Mouse (Mus musculus): ENCODE results near the gene Zfp758.
"Not testable (repeated sequence)": the region's sequence is repeated elsewhere in the genome, so short reads cannot be mapped to it uniquely, and the experiment has no call there.

Gene Zfp758

DNA sequence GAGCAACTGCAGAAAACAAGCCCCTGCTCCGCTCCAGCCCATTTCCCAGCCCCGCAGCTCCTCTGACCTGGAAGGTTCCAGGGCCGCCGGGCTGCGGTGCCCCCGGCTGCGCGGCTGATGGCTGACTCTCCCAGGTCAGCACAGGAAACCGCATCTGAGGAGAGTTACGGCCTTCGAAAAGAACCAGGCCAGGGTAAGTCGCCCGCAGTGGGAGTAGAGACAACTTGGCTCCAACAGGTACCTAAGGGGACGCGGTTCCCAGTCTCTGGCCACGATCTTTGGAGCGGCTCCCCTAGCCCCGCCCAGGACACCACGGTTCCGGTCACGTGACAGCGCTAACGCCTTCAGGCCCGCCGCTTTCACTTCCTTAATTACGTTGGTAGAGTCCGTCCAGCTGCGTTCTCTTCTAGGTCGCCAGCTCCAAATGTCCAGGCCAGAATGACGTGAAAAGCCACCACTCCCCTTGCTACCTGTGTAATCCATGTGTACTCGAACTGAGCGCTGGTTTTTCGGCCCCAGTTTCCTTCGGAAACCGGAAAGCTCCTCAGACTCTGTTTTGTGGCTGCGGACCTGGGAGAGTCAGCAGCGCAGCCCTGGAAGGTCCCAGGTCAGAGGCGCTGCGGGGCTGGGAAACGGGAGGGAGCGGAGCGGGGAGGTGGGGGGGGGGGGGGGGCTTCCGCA is at the start of gene Zfp758, which contains the start of gene Zfp944:
Zfp758 (plus strand) TSS at position 353 of the 681 bp plus-strand sequence.
Zfp944 (minus strand) TSS at position 300 of the 681 bp plus-strand sequence.
- DNase-seq, result peak; percentile 57 to 72

DNA sequence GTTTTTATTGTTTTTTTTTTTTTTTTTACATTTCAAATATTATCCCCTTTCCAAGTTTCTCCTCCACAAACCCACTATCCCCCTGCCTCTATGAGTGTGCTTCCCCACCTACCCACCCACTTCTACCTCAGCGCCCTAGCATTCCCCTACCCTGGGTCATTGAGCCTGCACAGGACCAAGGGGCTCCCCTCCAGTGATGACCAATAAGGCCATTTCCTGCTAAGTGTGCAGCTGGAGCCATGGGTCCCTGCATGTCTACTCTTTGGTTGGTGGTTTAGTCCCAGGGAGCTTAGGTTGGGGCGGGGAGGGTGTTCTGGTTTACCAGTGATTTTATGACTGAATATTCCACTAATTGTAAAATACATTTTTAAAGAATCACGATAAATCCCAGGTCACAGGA is 47.0 kb upstream of the Zfp758 start:
- DNase-seq, result peak in 1 of 2 experiments; percentile 2

DNA sequence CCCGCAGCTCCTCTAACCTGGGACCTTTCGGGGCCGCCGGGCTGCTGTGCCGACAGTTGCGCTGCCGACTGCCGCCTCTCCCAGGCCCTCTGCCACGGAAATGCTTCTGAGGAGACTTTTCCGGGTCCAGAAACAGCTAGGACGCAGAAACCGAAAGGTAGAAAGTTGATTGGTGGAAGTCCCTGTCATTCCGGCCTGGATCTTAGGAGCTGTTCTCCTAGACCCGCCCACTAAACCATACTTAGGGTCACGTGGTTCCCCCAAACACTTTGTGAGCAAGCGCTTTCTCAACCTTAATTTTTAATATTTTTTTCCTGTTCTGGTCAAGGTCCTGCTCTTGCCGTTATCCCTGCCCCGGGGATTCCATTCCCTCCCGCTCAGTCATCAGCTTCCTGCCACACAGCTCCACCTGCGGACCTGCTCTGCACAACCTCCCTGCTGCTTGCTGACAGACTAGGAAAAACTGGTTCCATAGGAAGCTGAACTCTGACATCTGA is 46.5 kb upstream of the Zfp758 start, which contains the start of gene CT030661.1:
CT030661.1 (minus strand) TSS at position 108 of the 497 bp plus-strand sequence.
- DNase-seq, result peak; percentile 84 to 92

DNA sequence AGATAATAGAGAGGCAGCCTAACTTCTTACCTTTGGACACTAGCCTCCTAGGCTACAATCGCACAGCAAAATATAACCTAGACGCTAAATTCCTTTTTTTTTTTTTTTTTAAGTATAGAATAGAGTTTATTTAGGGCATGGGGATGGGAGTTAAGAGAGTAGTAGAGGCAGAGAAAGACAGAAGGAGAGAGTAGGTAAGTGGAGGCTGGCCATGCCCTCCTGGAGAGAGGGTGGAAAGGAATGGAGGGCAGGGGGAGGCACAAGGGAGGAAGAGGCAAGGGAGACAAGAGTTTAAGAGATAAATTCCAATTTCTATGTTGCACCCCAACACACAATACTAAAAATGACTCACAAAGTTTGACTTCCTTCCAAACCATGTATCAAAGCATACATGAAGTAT is 46.0 kb upstream of the Zfp758 start:
- not testable (repeated sequence) for DNase-seq

DNA sequence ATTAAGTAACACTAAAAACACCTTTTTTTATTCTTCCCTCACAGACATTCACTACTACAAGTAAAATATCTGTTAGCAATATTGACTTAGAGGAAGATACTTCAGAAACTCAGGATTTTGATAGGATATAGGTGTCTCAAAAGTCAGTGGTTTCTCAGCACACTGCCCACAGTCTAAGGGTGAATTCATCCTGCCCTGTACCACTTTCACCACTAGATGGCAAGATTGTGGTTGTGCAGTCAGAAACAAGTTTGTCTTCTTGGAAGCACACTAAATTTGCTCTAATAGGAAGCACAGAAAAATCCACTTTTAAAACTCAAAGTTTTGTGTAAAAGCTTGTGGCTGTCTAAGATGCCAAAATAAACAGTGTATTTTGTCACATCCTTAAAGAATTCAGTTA is 8.5 kb upstream of the Zfp758 start:
- DNase-seq, result peak; percentile 37 to 44

DNA sequence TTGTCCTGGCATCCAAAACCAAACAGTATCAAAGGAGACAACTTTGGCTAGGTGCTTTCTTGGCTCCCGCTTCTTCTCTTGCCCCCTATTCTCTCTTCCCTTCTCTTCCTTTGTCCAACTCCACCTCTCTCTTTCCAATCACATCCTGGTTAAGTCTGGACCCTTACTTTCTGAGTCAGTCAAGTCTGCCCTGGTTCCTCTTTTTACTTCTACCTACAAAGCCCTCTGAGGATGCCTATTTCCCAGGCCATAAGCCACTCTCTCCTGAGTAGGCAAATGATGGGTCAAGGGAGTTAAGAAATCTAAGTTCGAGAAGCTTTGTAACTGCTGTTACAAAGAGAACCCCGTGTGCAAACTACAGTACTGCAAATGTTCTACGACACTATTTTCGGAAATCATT is 681 bp upstream of the Zfp758 start:
- DNase-seq, result no peak

DNA sequence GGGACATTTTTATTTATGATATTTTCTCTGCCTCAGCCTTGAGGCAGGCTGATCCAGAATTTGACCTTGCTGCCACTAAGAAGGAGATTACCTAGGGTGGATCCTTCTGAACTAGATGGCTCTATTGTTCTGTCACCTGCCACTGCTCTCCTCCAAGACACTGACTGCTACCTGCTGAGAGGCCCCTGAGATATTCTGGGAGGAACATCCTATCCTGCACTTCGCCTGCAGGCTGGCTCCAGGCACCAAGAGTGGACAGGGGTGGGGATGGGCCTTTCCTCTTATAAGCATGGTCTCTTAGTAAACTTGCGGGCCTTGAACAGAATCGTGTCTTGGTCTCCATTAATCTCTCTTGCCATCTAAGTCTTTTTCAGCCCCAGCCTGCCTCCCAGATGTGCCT is 2.6 kb downstream of the Zfp758 start:
- no peak for DNase-seq

DNA sequence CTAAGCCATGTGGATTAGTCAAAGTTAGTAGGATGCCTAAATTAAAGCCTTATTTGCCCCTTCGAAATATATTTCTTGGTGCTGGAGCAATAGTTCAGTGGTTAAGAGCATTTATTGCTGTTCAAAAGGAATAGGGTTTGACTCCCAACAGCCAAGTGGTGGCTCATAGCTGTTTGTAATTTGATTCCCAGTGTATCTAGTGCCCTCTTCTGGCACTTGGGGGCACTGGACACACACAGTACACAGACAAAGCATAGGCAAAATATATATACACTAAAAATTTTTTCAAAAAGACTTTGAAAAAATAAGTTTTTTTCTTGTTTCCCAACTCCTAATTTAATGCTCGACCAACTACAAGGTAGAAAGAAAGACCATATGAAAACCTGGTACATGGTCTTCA is 49.5 kb downstream of the Zfp758 start:
- DNase-seq, result peak; percentile 43 to 49

DNA sequence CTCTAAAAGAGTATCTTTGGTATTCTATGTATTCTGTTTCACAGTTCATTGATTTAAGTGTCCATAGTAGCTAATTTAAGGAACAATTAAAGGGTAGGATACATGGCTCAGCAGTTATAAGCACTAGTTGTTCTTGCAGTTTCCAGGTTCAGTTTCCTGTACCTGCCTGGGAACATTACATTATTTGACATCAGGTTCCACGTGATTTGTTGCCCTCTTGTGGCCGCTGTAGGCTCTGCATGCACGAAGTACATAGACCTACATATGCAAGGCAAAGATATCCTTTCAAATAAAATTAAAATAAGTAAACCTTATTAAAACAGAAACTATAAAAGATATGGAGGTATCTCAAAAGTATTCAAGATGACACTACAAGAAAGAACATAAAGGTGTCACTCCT is 56.3 kb downstream of the Zfp758 start:
- DNase-seq, result peak; percentile 83 to 85

DNA sequence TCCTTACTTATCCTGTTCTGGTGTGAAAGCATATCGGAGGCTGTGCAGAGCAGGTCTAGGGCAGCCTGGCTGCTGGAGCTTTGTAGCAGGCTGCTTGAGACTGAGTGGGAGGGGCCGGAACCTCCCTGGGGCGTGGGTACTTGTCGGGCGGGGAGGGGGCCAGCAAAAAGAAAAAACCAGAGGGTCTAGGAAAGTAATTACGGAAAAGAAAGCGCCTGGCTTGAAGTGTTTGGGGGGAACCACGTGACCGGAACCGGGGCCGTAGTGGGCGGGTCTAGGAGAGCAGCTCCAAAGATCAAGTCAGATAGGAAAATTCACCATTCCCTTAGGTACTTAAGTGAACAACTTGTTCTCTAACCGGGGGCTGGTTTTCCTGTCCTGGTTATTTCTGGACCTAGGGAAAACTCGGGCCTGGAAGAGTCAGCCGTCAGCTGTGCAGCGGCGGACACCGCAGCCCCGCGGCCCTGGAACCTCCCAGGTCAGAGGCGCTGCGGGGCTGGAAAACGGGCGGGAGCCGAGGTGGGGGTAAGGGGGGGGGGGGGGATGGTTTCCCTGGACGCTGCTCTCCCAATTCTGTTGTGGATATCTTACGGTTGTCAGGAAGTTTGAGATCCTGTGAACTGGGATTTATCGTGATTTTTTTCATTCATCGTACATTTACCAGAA is 62.8 kb downstream of the Zfp758 start, which contains the start of gene Zfp946:
Zfp946 (plus strand) TSS at position 271 of the 666 bp plus-strand sequence.
- peak; percentile 90 to 93 for DNase-seq

DNA sequence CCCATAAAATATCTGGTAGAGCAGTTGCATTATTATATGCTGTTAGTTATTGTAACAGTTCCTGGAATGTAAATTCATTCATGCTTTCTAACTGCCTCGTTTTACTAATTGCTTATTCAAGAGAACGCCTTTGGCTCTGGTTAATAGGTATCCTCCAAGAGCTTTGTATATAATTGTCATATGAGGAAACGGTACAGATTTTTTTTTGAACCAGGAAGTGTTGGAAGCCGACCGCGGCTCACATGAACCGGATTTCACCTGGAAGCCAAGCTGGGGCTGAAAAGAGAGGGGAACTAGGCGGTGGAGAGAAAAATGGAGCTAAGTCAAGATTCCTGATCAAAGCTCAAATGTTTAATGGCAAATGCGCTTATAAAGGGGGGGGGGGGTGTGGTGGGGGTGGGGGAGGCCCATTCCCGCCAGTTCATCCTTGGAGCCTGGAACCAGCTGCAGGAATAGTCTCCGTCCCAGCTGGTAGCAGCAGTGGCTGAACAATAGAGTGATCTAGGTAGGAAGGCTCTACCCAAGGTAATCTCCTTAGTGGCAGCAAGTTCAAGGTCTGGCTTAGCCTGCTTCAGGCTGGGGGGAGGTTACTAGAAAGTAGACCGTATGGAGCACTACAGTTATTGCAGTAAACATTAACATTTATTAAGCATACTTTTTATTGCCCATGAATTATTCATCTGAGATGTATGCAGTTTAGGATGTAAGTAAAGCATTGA is 63.5 kb downstream of the Zfp758 start:
- peak; percentile 14 to 38 for DNase-seq

Data from kidney, postnatal 4 days (tissue).